Mouse (Mus musculus) CD4-positive helper T cell, adult 2 months (primary cell): ENCODE measurements around the gene Ubald2.

Experiments
- DNase-seq: peaks from one replicate; pipeline ENCODE4 v3.0.0-alpha.2; 2012; ENCODE audit warnings: low read depth, missing footprints, low spot score

Gene Ubald2

DNA sequence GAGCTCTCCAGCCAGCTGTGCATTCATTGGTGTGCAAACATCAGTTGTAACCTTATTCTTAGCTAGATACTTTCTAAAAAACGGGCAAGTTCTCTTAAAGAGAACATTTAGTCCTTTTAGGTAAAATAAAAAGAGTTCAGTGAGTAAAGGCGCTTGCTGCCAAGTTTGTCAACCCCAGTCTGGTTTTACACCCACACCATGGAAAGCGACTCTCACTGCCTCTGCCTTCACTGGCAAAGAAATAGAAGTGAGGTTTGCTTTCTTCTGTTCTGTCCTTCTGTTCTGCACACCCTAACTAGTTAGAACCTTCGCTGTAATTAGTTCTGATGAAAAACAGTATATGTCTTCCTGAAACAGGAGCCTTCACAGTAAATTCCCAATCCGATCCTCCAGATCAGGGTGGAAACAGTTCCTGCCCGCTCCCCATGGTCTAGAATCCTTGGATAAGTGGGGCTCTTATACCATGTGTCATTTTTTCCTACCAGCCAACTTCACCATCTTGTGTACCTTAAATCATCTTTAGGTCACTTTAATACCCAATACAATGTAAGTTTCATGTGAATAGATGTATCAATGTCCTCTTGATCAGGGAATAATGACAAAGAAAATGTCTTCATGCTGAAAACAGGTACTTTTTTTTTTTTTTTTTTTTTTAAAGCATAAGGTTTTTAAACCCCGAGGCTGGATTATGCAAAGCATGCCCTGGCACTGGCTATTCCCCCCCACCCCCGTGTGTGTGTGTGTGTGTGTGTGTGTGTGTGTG is 1.1 kb upstream of the Ubald2 start:
- no peak for DNase-seq

DNA sequence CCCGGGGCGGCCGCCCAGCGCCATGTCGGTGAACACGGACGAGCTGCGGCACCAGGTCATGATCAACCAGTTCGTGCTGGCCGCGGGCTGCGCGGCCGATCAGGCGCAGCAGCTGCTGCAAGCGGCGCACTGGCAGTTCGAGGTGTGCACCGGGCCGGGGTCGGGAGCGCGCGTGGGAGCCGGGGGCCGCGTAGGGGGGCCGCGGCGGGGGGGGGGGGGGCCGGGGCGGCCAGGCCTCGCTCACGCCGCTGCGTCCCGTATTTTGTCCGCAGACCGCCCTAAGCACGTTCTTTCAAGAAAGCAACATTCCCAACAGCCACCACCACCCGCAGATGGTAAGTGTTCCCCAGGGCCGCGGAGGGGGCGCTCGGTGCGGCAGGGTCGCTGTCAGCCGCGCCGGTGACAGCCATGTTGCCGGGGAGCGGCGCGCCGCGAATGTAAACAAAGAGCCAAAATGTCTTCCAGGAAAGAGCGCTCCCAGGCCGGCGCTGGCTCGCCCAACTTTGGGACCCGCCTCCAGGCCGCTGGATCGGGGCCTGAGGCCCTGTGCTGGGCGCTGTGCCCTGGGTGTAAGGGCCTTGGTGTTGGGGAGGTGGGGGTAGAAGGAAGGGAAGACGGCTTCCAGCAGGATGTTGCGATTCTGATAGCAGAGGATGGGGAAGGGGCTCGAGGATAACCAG is 533 bp downstream of the Ubald2 start:
- DNase-seq, result peak; percentile 78

- DNase-seq, result peak; percentile 67
Measured at GRCm38 (mm10) chr11:116434967-116435752, 1.3 kb downstream of the Ubald2 start.

GRCm38 (mm10) chr11:116435992-116436724 is 2.3 kb downstream of the Ubald2 start:
- no peak for DNase-seq

GRCm38 (mm10) chr11:116436725-116437331 is 2.9 kb downstream of the Ubald2 start:
- DNase-seq, result peak; percentile 44

- no peak for DNase-seq
Measured at GRCm38 (mm10) chr11:116437541-116437940, 3.6 kb downstream of the Ubald2 start.

GRCm38 (mm10) chr11:116439269-116440240 is 5.7 kb downstream of the Ubald2 start:
- peak; percentile 71 for DNase-seq

GRCm38 (mm10) chr11:116440408-116441068 is 6.6 kb downstream of the Ubald2 start:
- DNase-seq, result no peak

DNA sequence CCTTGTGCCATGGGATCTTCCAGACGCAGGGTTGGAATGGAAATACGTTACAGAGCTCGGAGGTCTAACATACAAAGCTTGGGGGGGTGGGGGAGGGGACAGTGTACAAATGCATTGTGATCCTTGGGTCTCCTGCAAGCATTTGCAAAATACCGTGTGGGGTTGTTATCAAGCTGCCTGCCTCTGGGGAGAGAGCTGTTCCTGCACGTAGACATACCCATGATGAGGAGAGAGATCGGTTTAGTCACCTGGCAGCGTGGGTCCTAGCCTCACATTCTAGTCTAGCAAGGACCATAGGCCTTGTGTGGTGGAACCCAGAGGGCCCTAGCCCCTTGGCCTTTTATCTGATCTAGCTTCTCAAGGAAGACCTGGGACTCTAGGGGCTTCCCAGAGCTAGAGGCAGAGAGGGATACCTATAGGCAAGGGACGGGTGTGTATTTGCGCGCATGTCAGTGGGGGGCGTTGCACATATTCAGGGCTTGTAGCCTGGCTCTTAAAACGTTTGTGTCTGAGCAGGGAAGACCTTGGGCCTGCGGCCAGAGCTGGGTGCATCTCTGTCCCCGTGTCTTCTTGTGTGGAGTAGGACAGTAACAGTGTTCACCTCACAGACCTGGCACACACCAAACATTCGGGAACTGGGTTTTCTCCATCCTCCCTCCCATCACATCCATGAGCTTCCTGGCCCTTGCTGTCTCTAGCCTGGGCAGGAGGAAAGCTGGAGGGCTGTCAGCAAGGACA is 8.4 kb downstream of the Ubald2 start:
- no peak for DNase-seq

GRCm38 (mm10) chr11:116442867-116443177 is 8.9 kb downstream of the Ubald2 start:
- no peak for DNase-seq

- no peak for DNase-seq
Measured at GRCm38 (mm10) chr11:116443311-116443710, 9.4 kb downstream of the Ubald2 start.

- DNase-seq, result no peak
Measured at GRCm38 (mm10) chr11:116443935-116444334, 10.0 kb downstream of the Ubald2 start.

DNA sequence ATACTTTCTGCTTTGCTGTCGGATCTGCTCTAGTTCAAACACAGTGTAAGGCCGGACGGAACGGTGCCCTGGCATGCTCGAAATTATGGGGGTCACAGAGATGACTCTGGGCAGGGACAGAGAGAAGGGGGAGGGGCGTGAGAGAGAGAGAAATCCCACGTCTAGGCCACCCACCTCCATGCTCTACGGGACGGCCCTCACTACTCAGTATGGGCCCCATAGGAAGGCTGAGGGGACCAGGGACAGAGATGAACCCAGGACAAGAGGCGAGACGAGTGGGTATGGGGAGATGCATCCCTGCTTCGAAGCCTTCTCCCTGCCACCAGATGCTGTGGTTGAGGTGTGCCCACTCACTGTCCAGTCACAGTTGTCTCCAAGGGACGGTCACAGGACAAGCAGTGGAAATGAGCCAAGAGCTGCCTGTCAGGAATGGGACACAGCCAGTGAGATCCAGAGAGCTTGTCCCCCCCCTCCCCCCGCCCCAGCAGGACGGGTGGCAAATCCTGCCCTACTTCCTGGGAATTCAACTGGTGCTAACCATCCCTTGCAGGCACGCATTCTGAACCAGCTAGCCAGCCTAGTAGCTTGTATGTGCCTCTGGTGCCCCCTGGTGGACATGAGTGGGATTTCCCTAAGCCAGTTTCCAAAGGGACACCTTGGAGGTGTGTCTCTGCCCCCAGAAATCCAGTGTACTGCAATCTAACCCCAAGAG is 11.9 kb downstream of the Ubald2 start:
- peak; percentile 85 for DNase-seq

DNA sequence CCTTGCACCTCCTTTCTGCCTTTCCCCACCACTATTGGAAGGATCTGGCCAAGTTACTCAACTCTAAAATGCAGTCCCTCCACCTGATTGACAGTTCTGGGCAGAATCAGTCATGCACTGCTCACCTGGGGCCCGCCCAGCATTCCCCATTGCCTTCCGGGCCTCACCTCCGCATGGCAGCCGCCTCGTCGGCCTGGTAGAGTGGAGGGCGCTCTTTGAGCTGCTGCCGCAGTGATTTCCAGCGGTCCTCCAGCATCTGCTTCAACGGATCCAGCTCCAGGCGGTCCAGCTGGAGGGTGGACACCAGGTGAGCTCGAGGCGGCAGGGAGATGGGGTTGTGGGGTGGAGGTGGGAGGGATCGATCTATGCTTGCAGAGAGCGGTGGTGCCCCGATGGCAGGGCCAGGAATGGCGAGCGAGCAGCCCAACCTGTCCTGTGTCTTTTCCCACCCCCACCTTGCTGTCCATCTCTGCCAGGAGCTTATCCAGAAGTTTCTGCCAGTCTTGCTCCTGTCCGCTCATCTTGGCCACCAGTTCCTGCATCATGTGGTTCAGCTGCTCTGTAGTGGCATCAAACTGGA is 12.5 kb downstream of the Ubald2 start:
- no peak for DNase-seq

DNA sequence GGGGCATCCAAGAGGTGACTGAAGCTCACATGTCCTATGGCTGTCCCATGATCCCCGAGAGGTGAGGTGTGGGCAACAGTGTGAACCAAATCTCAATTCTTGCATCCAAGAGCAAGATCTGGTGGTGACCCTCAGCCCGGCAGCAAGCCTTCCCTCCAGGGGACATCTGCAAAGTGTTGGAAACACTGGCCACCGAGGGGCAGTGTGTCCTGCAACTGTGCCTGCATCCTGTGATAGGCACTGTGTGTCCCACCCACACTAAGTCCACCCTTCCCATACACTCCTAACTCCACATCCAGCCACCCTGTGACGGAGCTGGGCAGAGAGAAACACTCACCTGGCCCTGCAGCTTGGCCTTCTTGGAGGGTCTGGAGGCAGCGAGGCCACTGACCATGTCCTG is 13.9 kb downstream of the Ubald2 start:
- no peak for DNase-seq

GRCm38 (mm10) chr11:116449341-116449740 is 15.4 kb downstream of the Ubald2 start:
- DNase-seq, result no peak

- no peak for DNase-seq
Measured at GRCm38 (mm10) chr11:116453889-116454288, 20.0 kb downstream of the Ubald2 start.

DNA sequence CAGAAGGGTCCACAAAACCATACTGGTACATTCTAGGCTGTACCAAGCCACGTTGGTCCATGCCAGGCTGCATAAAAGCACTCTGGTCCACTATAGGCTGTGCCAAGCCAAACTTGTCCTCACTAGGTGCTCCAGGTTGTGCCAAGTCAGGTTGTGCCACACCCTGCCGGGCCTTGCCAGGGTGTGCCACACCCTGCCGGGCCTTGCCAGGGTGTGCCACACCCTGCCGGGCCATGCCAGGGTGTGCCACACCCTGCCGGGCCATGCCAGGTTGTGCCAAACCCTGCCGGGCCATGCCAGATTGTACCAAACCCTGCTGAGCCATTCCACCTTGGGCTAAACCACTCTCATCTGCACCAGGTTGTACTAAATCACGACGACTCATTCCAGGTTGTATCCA is 22.3 kb downstream of the Ubald2 start:
- DNase-seq, result no peak
